In the genomic region with DNA sequence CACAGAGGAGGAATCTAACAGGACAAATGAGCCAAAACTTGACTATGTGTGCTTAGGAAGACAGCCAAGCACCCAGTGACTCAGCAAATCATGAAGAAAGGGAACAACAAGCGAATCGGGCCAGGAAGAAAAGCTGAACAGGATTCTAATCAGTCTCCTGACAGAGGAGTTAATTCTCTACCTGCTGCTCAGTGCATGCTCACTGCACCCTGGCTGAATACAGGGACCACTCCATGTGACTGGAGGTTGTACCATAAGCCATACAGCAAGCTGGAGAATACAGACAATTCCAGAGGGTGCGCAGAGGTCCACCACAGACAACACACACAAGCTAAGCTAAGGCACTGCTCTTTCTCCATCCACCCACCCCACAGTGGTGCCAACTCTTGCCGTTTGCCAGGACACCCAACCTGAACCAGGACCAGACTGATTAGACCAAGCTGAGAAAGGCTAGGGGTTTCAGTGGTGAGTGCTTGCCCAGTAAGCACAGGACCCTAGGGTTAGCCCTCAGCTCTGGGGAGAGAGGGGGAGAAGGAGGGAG, we compare ENCODE assay signal across 8 mouse cellular contexts. TPM values are rescaled to one million over a fixed set of nuclear protein-coding genes. Genes with fewer than 3 reads are reported as not detected.
DNase-seq lines count a peak whose midpoint lies in the region; ATAC-seq and TF ChIP-seq lines count a peak whose summit lies in the region.

No protein-coding gene starts in this region.

- intact Hi-C loops in gastrocnemius, postnatal 14 days (cut with DNase I; ENCODE audit: low total_unique reads) = loop anchor here (5.0 kb wide), 1 partner anchor 56 kb away; no protein-coding TSS in a partner anchor

- POLR2A ChIA-PET in Patski (lab: Charles Lee) = interaction anchor here (0.5 to 1.2 kb wide), 2 partner anchors 49 to 207 kb away, joined by 3 to 4 read pairs; no protein-coding TSS in a partner anchor

- no peaks in the 10 kb centered on the region for H3K9me3 ChIP-seq in heart, embryonic 11.5 days (replicated peaks; ENCODE audit: control insufficient read depth, low read length)

- H3K27me3 ChIP-seq in heart, embryonic 11.5 days (ENCODE audit: control insufficient read depth, insufficient read depth, low read length) = no peaks in the 10 kb centered on the region
- no peaks in the 10 kb centered on the region for H3K27me3 ChIP-seq in Patski

- WGBS in heart, embryonic 11.5 days (ENCODE audit: insufficient replicate concordance) = 73% methylated on average over 4 of the region's 4 CpGs
- 11% methylated on average over 4 of the region's 4 CpGs for WGBS in large intestine, adult 2 months

- H3K9ac ChIP-seq in heart, embryonic 11.5 days (ENCODE audit: low read depth, low read length) = no peak overlapping the region

- H3K4me1 ChIP-seq in heart, embryonic 11.5 days (ENCODE audit: control insufficient read depth, insufficient read depth, low read length) = peaks cover 6% of the 10 kb centered on the region

- TF ChIP-seq CTCF in Patski (IDR thresholded peaks at IDR 0.05) = no peak

- CTCF ChIA-PET in Patski (lab: Charles Lee) = interaction anchor here (0.9 to 2.6 kb wide), 10 partner anchors 9 to 82 kb away, joined by 3 to 9 read pairs (median 4); a partner anchor contains a TSS

- ATAC-seq in heart, embryonic 11.5 days (replicated peaks; ENCODE audit: insufficient number of reproducible peaks, low FRiP score, low TSS enrichment) = no peak
- ATAC-seq in Patski = peak; percentile 55

- H3K4me3 ChIP-seq in heart, embryonic 11.5 days (ENCODE audit: low read depth, low read length) = no peak overlapping the region

- in situ Hi-C loops in Patski (cut with MboI; ENCODE audit: low pct_unique_long_range_greater_than_20kb) = no loop called here

- DNase-seq in heart, adult 18-20 months = peak; percentile 88 to 89
- DNase-seq in Patski (ENCODE audit: low read depth, low spot score) = peak; percentile 92
- peak; percentile 43 for DNase-seq in gastrocnemius, postnatal 14 days
- DNase-seq in large intestine, adult 2 months (ENCODE audit: low read depth, low spot score) = peak; percentile 86
- DNase-seq in lung, postnatal 14 days = peak; percentile 64
- DNase-seq in T-cell, adult 2 months (ENCODE audit: low spot score) = no peak
- DNase-seq in embryo, embryonic 11 days = no peak

- no peak overlapping the region for H3K4me2 ChIP-seq in heart, embryonic 11.5 days

- no peaks in the 10 kb centered on the region for H3K36me3 ChIP-seq in heart, embryonic 11.5 days (ENCODE audit: control insufficient read depth, insufficient read depth, low read length)

- no peak overlapping the region for H3K27ac ChIP-seq in heart, embryonic 11.5 days (ENCODE audit: low read depth, low read length)

RNA-seq across cellular contexts. Expression of a gene that starts 4.4 kb away (rescaled TPM):
- total RNA-seq in heart, adult 18-20 months (2021) = 100 to 1,000 TPM; 296 to 418 TPM
- 32.8 and 35.5 TPM in 2 replicates for polyA plus RNA-seq in heart, embryonic 11.5 days (2014; fragmentation: Nextera tagmentation; extraction: Ambion mirVana)
- polyA plus RNA-seq in Patski (2021) = 145 TPM
- 10 to 100 TPM; 84.0 to 90.4 TPM for total RNA-seq in gastrocnemius, postnatal 14 days (2021)
- 109 and 157 TPM in 2 replicates for polyA plus RNA-seq in large intestine, adult 2 months (2012; rRNA removed)

RNA-seq across cellular contexts. Expression of a gene that starts 27.1 kb away (rescaled TPM):
- total RNA-seq in heart, adult 18-20 months (2021) = 100 to 1,000 TPM; 204 to 244 TPM
- polyA plus RNA-seq in heart, embryonic 11.5 days (2014; fragmentation: Nextera tagmentation; extraction: Ambion mirVana) = 52.0 and 57.5 TPM in 2 replicates
- 11.7 TPM for polyA plus RNA-seq in Patski (2021)
- 10 to 100 TPM; 43.8 to 50.8 TPM for total RNA-seq in gastrocnemius, postnatal 14 days (2021)
- polyA plus RNA-seq in large intestine, adult 2 months (2012; rRNA removed) = 40.2 and 44.1 TPM in 2 replicates

RNA-seq across cellular contexts. Expression of a gene that starts 31.3 kb away (rescaled TPM):
- total RNA-seq in heart, adult 18-20 months (2021) = 10 to 100 TPM; 12.8 to 15.6 TPM
- 14.7 and 17.7 TPM in 2 replicates for polyA plus RNA-seq in heart, embryonic 11.5 days (2014; fragmentation: Nextera tagmentation; extraction: Ambion mirVana)
- 17.1 TPM for polyA plus RNA-seq in Patski (2021)
- 10 to 100 TPM; 11.4 to 12.0 TPM for total RNA-seq in gastrocnemius, postnatal 14 days (2021)
- 9.9 and 10.0 TPM in 2 replicates for polyA plus RNA-seq in large intestine, adult 2 months (2012; rRNA removed)

RNA-seq across cellular contexts. Expression of a gene that starts 44.3 kb away (rescaled TPM):
- not detected for total RNA-seq in heart, adult 18-20 months (2021)
- 0.13 TPM in 1 of 2 replicates, not detected in the other for polyA plus RNA-seq in heart, embryonic 11.5 days (2014; fragmentation: Nextera tagmentation; extraction: Ambion mirVana)
- not detected for polyA plus RNA-seq in Patski (2021)
- total RNA-seq in gastrocnemius, postnatal 14 days (2021) = not detected
- 11.5 and 90.4 TPM in 2 replicates for polyA plus RNA-seq in large intestine, adult 2 months (2012; rRNA removed)

Comparison
In these comparisons a context has a peak if more than half of its experiments do, and no peak if none do; other contexts are left out.
1. DNase-seq: peak in heart, adult 18-20 months (2 of 2), Patski (single experiment), gastrocnemius, postnatal 14 days (single experiment), large intestine, adult 2 months (single experiment) and lung, postnatal 14 days (single experiment); none in T-cell, adult 2 months (single experiment) and embryo, embryonic 11 days (single experiment).